Mouse (Mus musculus) cerebellum, adult 2 months (tissue): ENCODE results near the gene Ltk.

Source experiments
- CTCF ChIP-seq: fragments of 200-500 bp; IDR thresholded peaks from 2 replicates; pipeline ENCODE4 v1.5.1; 2011; ENCODE audit warnings: low read depth, mild to moderate bottlenecking, control low read depth, low read length, moderate library complexity, borderline replicate concordance; ENCODE audit not compliant: insufficient read depth
- POLR2A ChIP-seq: fragments of 200-500 bp; IDR thresholded peaks from 2 replicates; pipeline ENCODE4 v1.6.1; 2011; ENCODE audit warnings: low read length, control low read depth, borderline replicate concordance; ENCODE audit not compliant: insufficient read depth

DNA sequence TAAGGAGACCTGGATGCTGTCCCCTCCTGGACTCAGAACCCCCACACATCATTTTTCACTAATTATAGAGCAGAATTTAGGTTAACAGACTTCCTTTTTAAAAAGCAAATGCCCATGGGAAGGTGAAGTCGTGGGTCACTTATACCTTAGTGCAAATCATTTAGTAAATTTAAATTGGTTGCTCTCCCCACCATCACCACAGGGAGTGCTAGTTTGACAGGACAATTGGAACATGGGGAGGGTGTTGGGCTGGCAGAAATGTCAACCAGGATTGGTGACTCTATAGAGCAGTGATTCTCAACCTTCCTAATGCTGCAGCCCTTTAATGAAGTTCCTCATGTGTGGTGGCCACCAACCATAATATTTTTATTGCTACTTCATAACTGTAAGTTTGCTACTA lies 14.9 kb downstream of the Ltk start:
- TF ChIP-seq CTCF (peak; percentile 46; the same call in 1 of the 2 replicates), POLR2A (no peak)
